Mouse (Mus musculus): ENCODE data around the gene Adk. TPM values are rescaled to one million over a fixed set of nuclear protein-coding genes. Genes with fewer than 3 reads are reported as not detected.

Adk gene
- polyA plus RNA-seq, 2 experiments: 56.9 to 180 TPM

GRCm38 (mm10) chr14:21223456-21223855, 171.1 kb downstream of the Adk start:
- no peak for TF ChIP-seq CTCF (IDR thresholded peaks at IDR 0.05; ENCODE audit: low read depth)
- TF ChIP-seq EP300 (IDR thresholded peaks at IDR 0.05; ENCODE audit: low read depth): no peak
- no peak for ATAC-seq (ENCODE audit: insufficient read depth)
- WGBS (ENCODE audit: insufficient replicate concordance): 78% methylated on average over 6 of the region's 6 CpGs
- Histone ChIP-seq H3K36me3 (replicated peaks; ENCODE audit: control insufficient read depth, insufficient read depth, low read depth) (no peaks in the 10 kb centered on the region), H3K4me1 (replicated peaks; ENCODE audit: control insufficient read depth in 2 of 2, insufficient read depth in 2 of 2, low read length in 1 of 2) (peaks cover 37 to 46% of the 10 kb centered on the region in 2 experiments), H3K27me3 (ENCODE audit: control insufficient read depth, insufficient read depth, low read length) (no peaks in the 10 kb centered on the region), H3K27ac (peak overlapping the region; percentile 68), H3K4me3 (ENCODE audit: insufficient read depth in 1 of 2, low read depth in 2 of 2, low read length in 2 of 2) (no peak overlapping the region), H3K9me3 (ENCODE audit: control insufficient read depth, low read length) (no peaks in the 10 kb centered on the region), H3K4me2 (ENCODE audit: low read depth) (no peak overlapping the region), H3K9ac (replicated peaks) (no peak overlapping the region)
- DNase-seq (ENCODE audit: low read depth in 3 of 3, low spot score in 3 of 3): no peak

DNA sequence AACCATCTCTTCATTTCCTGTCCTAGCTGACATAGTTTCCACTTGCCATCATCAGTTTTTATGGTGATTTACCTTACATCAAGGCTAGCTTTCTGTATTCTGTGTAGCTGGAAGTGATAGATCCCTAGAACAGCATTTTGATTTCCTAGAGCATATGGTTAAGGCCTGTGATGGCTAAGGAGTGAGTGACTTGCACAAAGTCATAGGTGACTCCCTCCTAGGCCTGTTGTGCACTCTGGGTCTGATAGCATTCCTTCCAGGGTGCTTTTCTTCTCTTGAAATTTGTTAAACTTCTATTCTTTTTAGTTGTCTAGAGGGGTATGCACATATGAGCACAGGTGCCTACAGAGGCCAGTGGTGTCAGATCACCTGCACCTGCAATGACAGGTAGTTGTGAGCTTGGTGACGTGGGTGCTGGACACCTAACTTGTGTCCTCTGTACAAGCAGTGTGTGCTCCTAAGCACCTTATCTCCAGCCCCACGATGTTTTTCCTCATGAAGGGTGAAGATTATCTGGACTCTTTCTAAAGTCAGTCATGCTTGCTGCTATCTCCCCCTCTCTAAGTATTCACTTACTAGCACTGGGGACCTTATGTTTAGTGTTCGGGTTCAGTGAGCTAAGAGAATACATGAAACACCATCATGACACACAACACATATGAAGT, 171.7 kb downstream of the Adk start:
- Histone ChIP-seq H3K27me3 (ENCODE audit: control insufficient read depth, insufficient read depth, low read length) (no peaks in the 10 kb centered on the region), H3K36me3 (replicated peaks; ENCODE audit: control insufficient read depth, insufficient read depth, low read depth) (no peaks in the 10 kb centered on the region), H3K9me3 (ENCODE audit: control insufficient read depth, low read length) (no peaks in the 10 kb centered on the region), H3K4me3 (ENCODE audit: insufficient read depth in 1 of 2, low read depth in 2 of 2, low read length in 2 of 2) (no peak overlapping the region), H3K4me2 (ENCODE audit: low read depth) (peak overlapping the region; percentile 40), H3K27ac (peak overlapping the region; percentile 68), H3K4me1 (replicated peaks; ENCODE audit: control insufficient read depth in 2 of 2, insufficient read depth in 2 of 2, low read length in 1 of 2) (peaks cover 37 to 46% of the 10 kb centered on the region in 2 experiments), H3K9ac (replicated peaks) (no peak overlapping the region)
- TF ChIP-seq CTCF (IDR thresholded peaks at IDR 0.05; ENCODE audit: low read depth): no peak
- peak; percentile 74 for TF ChIP-seq EP300 (IDR thresholded peaks at IDR 0.05; ENCODE audit: low read depth)
- ATAC-seq (ENCODE audit: insufficient read depth) (peak; percentile 95), DNase-seq (ENCODE audit: low read depth in 3 of 3, low spot score in 3 of 3) (peak; percentile 55 to 64 (median 60))
- 22% methylated on average over 3 of the region's 3 CpGs for WGBS (ENCODE audit: insufficient replicate concordance)

- Histone ChIP-seq H3K36me3 (replicated peaks; ENCODE audit: control insufficient read depth, insufficient read depth, low read depth) (peaks cover 2% of the 10 kb centered on the region), H3K4me2 (ENCODE audit: low read depth) (no peak overlapping the region), H3K27me3 (ENCODE audit: control insufficient read depth, insufficient read depth, low read length) (no peaks in the 10 kb centered on the region), H3K27ac (no peak overlapping the region), H3K4me1 (replicated peaks; ENCODE audit: control insufficient read depth in 2 of 2, insufficient read depth in 2 of 2, low read length in 1 of 2) (no peaks in the 10 kb centered on the region), H3K9ac (replicated peaks) (no peak overlapping the region), H3K9me3 (ENCODE audit: control insufficient read depth, low read length) (no peaks in the 10 kb centered on the region), H3K4me3 (ENCODE audit: insufficient read depth in 1 of 2, low read depth in 2 of 2, low read length in 2 of 2) (no peak overlapping the region)
- TF ChIP-seq EP300 (IDR thresholded peaks at IDR 0.05; ENCODE audit: low read depth) (no peak), CTCF (IDR thresholded peaks at IDR 0.05; ENCODE audit: low read depth) (no peak)
- no peak for DNase-seq (ENCODE audit: low read depth in 3 of 3, low spot score in 3 of 3)
- no peak for ATAC-seq (ENCODE audit: insufficient read depth)
- 78% methylated on average over 2 of the region's 2 CpGs for WGBS (ENCODE audit: insufficient replicate concordance)
Observed at GRCm38 (mm10) chr14:21237051-21237450, 184.7 kb downstream of the Adk start.

- peaks cover 2% of the 10 kb centered on the region for H3K36me3 ChIP-seq (replicated peaks; ENCODE audit: control insufficient read depth, insufficient read depth, low read depth)
- DNase-seq (ENCODE audit: low read depth in 3 of 3, low spot score in 3 of 3): no peak
- TF ChIP-seq EP300 (IDR thresholded peaks at IDR 0.05; ENCODE audit: low read depth): no peak
- TF ChIP-seq CTCF (IDR thresholded peaks at IDR 0.05; ENCODE audit: low read depth): no peak
Observed at GRCm38 (mm10) chr14:21241105-21241504, 188.7 kb downstream of the Adk start.

DNA sequence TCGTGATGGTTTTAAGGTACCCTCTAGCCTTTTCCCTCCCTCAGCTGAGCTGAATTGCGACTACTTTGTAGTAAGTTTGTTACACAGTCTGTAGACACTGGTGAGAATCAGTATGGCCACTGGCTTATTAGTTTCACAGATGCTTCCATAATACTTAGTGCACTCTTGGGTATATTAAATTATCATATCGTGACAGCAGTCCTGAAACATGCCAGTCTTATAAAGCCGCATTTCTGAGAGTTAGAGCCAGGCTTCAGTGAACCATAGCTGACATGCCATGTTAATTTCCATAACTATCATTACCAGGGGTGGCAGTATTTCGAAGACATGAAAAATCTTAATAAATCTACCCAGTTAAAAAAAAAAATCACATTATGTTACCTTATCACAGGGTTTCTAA, 199.0 kb downstream of the Adk start:
- H3K36me3 ChIP-seq (replicated peaks; ENCODE audit: control insufficient read depth, insufficient read depth, low read depth): no peaks in the 10 kb centered on the region
- DNase-seq (ENCODE audit: low read depth in 3 of 3, low spot score in 3 of 3) (no peak), ATAC-seq (ENCODE audit: insufficient read depth) (no peak)
- no peak overlapping the region for H3K9ac ChIP-seq (replicated peaks)
- H3K9me3 ChIP-seq (ENCODE audit: control insufficient read depth, low read length): no peaks in the 10 kb centered on the region
- no peak overlapping the region for H3K4me3 ChIP-seq (ENCODE audit: insufficient read depth in 1 of 2, low read depth in 2 of 2, low read length in 2 of 2)
- H3K4me2 ChIP-seq (ENCODE audit: low read depth): no peak overlapping the region
- no peak overlapping the region for H3K27ac ChIP-seq
- no peaks in the 10 kb centered on the region for H3K27me3 ChIP-seq (ENCODE audit: control insufficient read depth, insufficient read depth, low read length)
- H3K4me1 ChIP-seq (replicated peaks; ENCODE audit: control insufficient read depth in 2 of 2, insufficient read depth in 2 of 2, low read length in 1 of 2): no peaks in the 10 kb centered on the region
- WGBS (ENCODE audit: insufficient replicate concordance): 78% methylated on average over 5 of the region's 5 CpGs
- no peak for TF ChIP-seq EP300 (IDR thresholded peaks at IDR 0.05; ENCODE audit: low read depth)
- no peak for TF ChIP-seq CTCF (IDR thresholded peaks at IDR 0.05; ENCODE audit: low read depth)

More at GRCm38 (mm10) chr14:21241105-21241504, 188.7 kb downstream of the Adk start:
- Histone ChIP-seq H3K9ac (replicated peaks) (no peak overlapping the region), H3K4me1 (replicated peaks; ENCODE audit: control insufficient read depth in 2 of 2, insufficient read depth in 2 of 2, low read length in 1 of 2) (no peaks in the 10 kb centered on the region), H3K9me3 (ENCODE audit: control insufficient read depth, low read length) (no peaks in the 10 kb centered on the region), H3K4me2 (ENCODE audit: low read depth) (no peak overlapping the region), H3K27me3 (ENCODE audit: control insufficient read depth, insufficient read depth, low read length) (no peaks in the 10 kb centered on the region), H3K27ac (no peak overlapping the region), H3K4me3 (ENCODE audit: insufficient read depth in 1 of 2, low read depth in 2 of 2, low read length in 2 of 2) (no peak overlapping the region)
- no peak for ATAC-seq (ENCODE audit: insufficient read depth)
- 76% methylated on average over 5 of the region's 5 CpGs for WGBS (ENCODE audit: insufficient replicate concordance)

Data from liver, embryonic 14.5 days (tissue).